Mouse (Mus musculus) MEL (cell line): ENCODE measurements around the gene Prex1. TPM values are rescaled to one million over a fixed set of nuclear protein-coding genes. Genes with fewer than 3 reads are reported as not detected.

Experiments used
- DNase-seq: peaks from one replicate; pipeline ENCODE4 v3.0.0; 2011; ENCODE audit warnings: low read depth, low spot score
- H3K27ac ChIP-seq: 2 replicates; pipeline ENCODE4 v1.5.1; 2012; ENCODE audit warnings: low read depth, mild to moderate bottlenecking, control low read depth, low read length, moderate library complexity; ENCODE audit not compliant: control insufficient read depth
- H3K27me3 ChIP-seq, 2 experiments: fragments of 150-350 bp in 1 of 2; sonication (generic) in 1 of 2; 2 replicates each; pipeline ENCODE4 v1.6.1; 2012; ENCODE audit warnings: low read length in 2 of 2, mild to moderate bottlenecking in 2 of 2, improper control_type of control experiment in 1 of 2, moderate library complexity in 1 of 2; ENCODE audit not compliant: insufficient read depth in 2 of 2, control insufficient read depth in 1 of 2
- H3K36me3 ChIP-seq, 2 experiments: 2 replicates each; pipeline ENCODE4 v1.6.1; 2012 to 2014; ENCODE audit warnings: low read length in 2 of 2, improper control_type of control experiment in 1 of 2, inconsistent platforms in 1 of 2, mild to moderate bottlenecking in 1 of 2; ENCODE audit not compliant: insufficient read depth in 2 of 2, control insufficient read depth in 1 of 2
- H3K4me1 ChIP-seq, 2 experiments: fragments of 150-350 bp in 1 of 2; sonication (generic) in 1 of 2; 2 replicates each; pipeline ENCODE4 v1.6.1; 2012; ENCODE audit warnings: low read length in 2 of 2, improper control_type of control experiment in 1 of 2, mild to moderate bottlenecking in 1 of 2; ENCODE audit not compliant: insufficient read depth in 2 of 2, control insufficient read depth in 1 of 2
- H3K4me3 ChIP-seq, 2 experiments: fragments of 150-350 bp in 1 of 2; sonication (generic) in 1 of 2; 2 replicates each; pipeline ENCODE4 v1.5.1; 2012; ENCODE audit warnings: low read depth in 2 of 2, low read length in 2 of 2, mild to moderate bottlenecking in 2 of 2, moderate library complexity in 2 of 2, control low read depth in 1 of 2, improper control_type of control experiment in 1 of 2; ENCODE audit not compliant: control insufficient read depth in 1 of 2, insufficient read depth in 1 of 2
- H3K79me2 ChIP-seq: 2 replicates; pipeline ENCODE4 v1.6.1; 2012; ENCODE audit warnings: mild to moderate bottlenecking, low read length, moderate library complexity; ENCODE audit not compliant: control insufficient read depth, poor library complexity, insufficient read depth
- H3K9ac ChIP-seq: 2 replicates; pipeline ENCODE4 v1.6.1; 2012; ENCODE audit warnings: low read depth, mild to moderate bottlenecking, control low read depth, low read length, moderate library complexity; ENCODE audit not compliant: control insufficient read depth, poor library complexity, severe bottlenecking
- H3K9me3 ChIP-seq: fragments of 150-350 bp; sonication (generic); replicated peaks from 2 replicates; pipeline ENCODE4 v1.6.1; 2012; ENCODE audit warnings: mild to moderate bottlenecking, low read length, improper control_type of control experiment, moderate library complexity; ENCODE audit not compliant: insufficient read depth
- CTCF ChIP-seq, 3 experiments: IDR thresholded peaks in 2 of 3; conservative IDR thresholded peaks in 1 of 3; 2 replicates each; pipeline ENCODE4 v1.5.1; 2011 to 2012; ENCODE audit warnings: low read length in 3 of 3, low read depth in 2 of 3, mild to moderate bottlenecking in 2 of 3, improper control_type of control experiment in 1 of 3, inconsistent platforms in 1 of 3, mixed read lengths in 1 of 3, moderate library complexity in 1 of 3; ENCODE audit not compliant: control insufficient read depth in 1 of 3, insufficient read depth in 1 of 3, poor library complexity in 1 of 3, severe bottlenecking in 1 of 3
- E2F4 ChIP-seq: IDR thresholded peaks from 2 replicates; pipeline ENCODE4 v1.6.1; 2011; ENCODE audit warnings: low read depth, low read length, improper control_type of control experiment, borderline replicate concordance
- GATA1 ChIP-seq: IDR thresholded peaks from 2 replicates; pipeline ENCODE4 v1.6.1; 2011; ENCODE audit warnings: low read depth, low read length, improper control_type of control experiment
- HCFC1 ChIP-seq: IDR thresholded peaks from 2 replicates; pipeline ENCODE4 v1.6.1; 2012; ENCODE audit warnings: low read depth, mild to moderate bottlenecking, inconsistent platforms, low read length, improper control_type of control experiment, moderate library complexity
- JUND ChIP-seq: IDR thresholded peaks from 2 replicates; pipeline ENCODE4 v1.6.1; 2011; ENCODE audit warnings: low read depth, mild to moderate bottlenecking, improper control_type of control experiment, low read length
- KAT2A ChIP-seq: conservative IDR thresholded peaks from 2 replicates; pipeline ENCODE4 v1.6.1; 2012; ENCODE audit warnings: low read depth, low read length, improper control_type of control experiment, inconsistent platforms
- MAFK ChIP-seq: IDR thresholded peaks from 2 replicates; pipeline ENCODE4 v1.6.1; 2011; ENCODE audit warnings: low read depth, mild to moderate bottlenecking, low read length, improper control_type of control experiment, borderline replicate concordance
- MAZ ChIP-seq: IDR thresholded peaks from 2 replicates; pipeline ENCODE4 v1.6.1; 2012; ENCODE audit warnings: low read depth, mild to moderate bottlenecking, inconsistent platforms, low read length, improper control_type of control experiment
- MEF2A ChIP-seq: IDR thresholded peaks from 2 replicates; pipeline ENCODE4 v1.6.1; 2014; ENCODE audit warnings: low read depth, mild to moderate bottlenecking, inconsistent platforms, low read length, improper control_type of control experiment; ENCODE audit not compliant: poor library complexity, insufficient replicate concordance, severe bottlenecking; ENCODE audit errors: extremely low read depth
- POLR2A ChIP-seq, 2 experiments: IDR thresholded peaks; 2 replicates each; pipeline ENCODE4 v1.6.1; 2011 to 2012; ENCODE audit warnings: low read length in 2 of 2, mild to moderate bottlenecking in 2 of 2, control low read depth in 1 of 2, improper control_type of control experiment in 1 of 2, low read depth in 1 of 2, moderate library complexity in 1 of 2; ENCODE audit not compliant: control insufficient read depth in 1 of 2, insufficient read depth in 1 of 2, poor library complexity in 1 of 2
- RAD21 ChIP-seq: IDR thresholded peaks from 2 replicates; pipeline ENCODE4 v1.6.1; 2011; ENCODE audit warnings: mild to moderate bottlenecking, low read depth, low read length, improper control_type of control experiment
- RCOR1 ChIP-seq: IDR thresholded peaks from 2 replicates; pipeline ENCODE4 v1.6.1; 2012; ENCODE audit warnings: low read depth, mild to moderate bottlenecking, inconsistent platforms, low read length, improper control_type of control experiment
- SIN3A ChIP-seq: IDR thresholded peaks from 2 replicates; pipeline ENCODE4 v1.6.1; 2012; ENCODE audit warnings: low read length, improper control_type of control experiment, inconsistent platforms
- SMC3 ChIP-seq: IDR thresholded peaks from 2 replicates; pipeline ENCODE4 v1.6.1; 2011; ENCODE audit warnings: low read depth, low read length, improper control_type of control experiment
- UBTF ChIP-seq: IDR thresholded peaks from 2 replicates; pipeline ENCODE4 v1.6.1; 2012; ENCODE audit warnings: low read depth, mild to moderate bottlenecking, inconsistent platforms, low read length, improper control_type of control experiment, moderate library complexity, borderline replicate concordance; ENCODE audit not compliant: insufficient read depth
- ZC3H11A ChIP-seq: IDR thresholded peaks from 2 replicates; pipeline ENCODE4 v1.6.1; 2012; ENCODE audit warnings: low read depth, mild to moderate bottlenecking, inconsistent platforms, low read length, improper control_type of control experiment
- ZKSCAN1 ChIP-seq: IDR thresholded peaks from 2 replicates; pipeline ENCODE4 v1.6.1; 2012; ENCODE audit warnings: low read depth, mild to moderate bottlenecking, inconsistent platforms, low read length, improper control_type of control experiment, moderate library complexity
- ZMIZ1 ChIP-seq: IDR thresholded peaks from 2 replicates; pipeline ENCODE4 v1.6.1; 2012; ENCODE audit warnings: low read depth, mild to moderate bottlenecking, inconsistent platforms, low read length, improper control_type of control experiment, moderate library complexity
- ZNF384 ChIP-seq: IDR thresholded peaks from 2 replicates; pipeline ENCODE4 v1.6.1; 2012; ENCODE audit warnings: low read depth, mild to moderate bottlenecking, inconsistent platforms, low read length, improper control_type of control experiment
- polyA plus RNA-seq, 2 experiments: library from polyadenylated mRNA; stranded (reverse) in 1 of 2; unstranded in 1 of 2; fragments of >175 nt in 1 of 2; fragments of >200 nt in 1 of 2; gene quantifications; 2 replicates each; pipeline versions ENCODE4 v1.2.1 to v1.2.4; 2012; ENCODE audit warnings: low replicate concordance in 2 of 2, low read depth in 1 of 2; ENCODE audit not compliant: insufficient read length in 2 of 2, insufficient read depth in 1 of 2, missing spikeins in 1 of 2
- total RNA-seq: library from RNA; depleted of rRNA; stranded (reverse); fragments of 300-350 nt; gene quantifications from 2 replicates; pipeline ENCODE4 v1.2.3, GENCODE M21; 2012

Gene Prex1
- total and polyA plus RNA-seq, 3 experiments, result 8.0 to 33.1 (median 15.8) TPM

DNA sequence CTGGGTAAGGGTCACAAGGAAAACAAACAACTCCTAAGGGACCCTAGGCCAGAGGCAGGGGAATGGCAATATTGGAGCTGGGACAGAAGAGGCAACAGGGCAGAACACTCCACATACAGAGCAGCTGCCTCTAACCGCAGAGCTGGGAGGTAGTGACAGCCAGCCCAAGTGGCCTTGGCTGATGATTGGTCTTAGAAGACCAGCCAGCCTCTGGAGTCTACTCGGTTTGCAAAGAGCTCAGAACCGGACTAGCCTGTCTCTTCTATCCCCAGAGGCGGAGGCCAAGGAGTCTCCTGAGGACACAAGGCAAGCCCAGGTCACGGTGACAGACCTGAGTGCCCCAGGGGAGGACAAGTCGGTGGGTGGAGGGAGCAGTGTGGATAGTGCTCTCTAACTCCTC, 115.9 kb downstream of the Prex1 start:
- no peaks in the 10 kb centered on the region for H3K4me1 ChIP-seq
- no peaks in the 10 kb centered on the region for H3K27me3 ChIP-seq
- no peak for DNase-seq
- H3K79me2 ChIP-seq, result no peaks in the 10 kb centered on the region
- H3K36me3 ChIP-seq, result no peaks in the 10 kb centered on the region
- H3K9me3 ChIP-seq, result no peaks in the 10 kb centered on the region
- no peak overlapping the region for H3K9ac ChIP-seq
- no peak overlapping the region for H3K4me3 ChIP-seq
- TF ChIP-seq JUND (no peak), E2F4 (no peak), MAFK (no peak), GATA1 (no peak), ZNF384 (no peak), KAT2A (no peak), ZKSCAN1 (no peak), ZMIZ1 (no peak), POLR2A (IDR thresholded peaks at IDR 0.05; ENCODE audit: control insufficient read depth in 1 of 2, insufficient read depth in 1 of 2, low read depth in 1 of 2, low read length in 2 of 2, poor library complexity in 1 of 2) (no peak)
- H3K27ac ChIP-seq, result no peak overlapping the region

DNA sequence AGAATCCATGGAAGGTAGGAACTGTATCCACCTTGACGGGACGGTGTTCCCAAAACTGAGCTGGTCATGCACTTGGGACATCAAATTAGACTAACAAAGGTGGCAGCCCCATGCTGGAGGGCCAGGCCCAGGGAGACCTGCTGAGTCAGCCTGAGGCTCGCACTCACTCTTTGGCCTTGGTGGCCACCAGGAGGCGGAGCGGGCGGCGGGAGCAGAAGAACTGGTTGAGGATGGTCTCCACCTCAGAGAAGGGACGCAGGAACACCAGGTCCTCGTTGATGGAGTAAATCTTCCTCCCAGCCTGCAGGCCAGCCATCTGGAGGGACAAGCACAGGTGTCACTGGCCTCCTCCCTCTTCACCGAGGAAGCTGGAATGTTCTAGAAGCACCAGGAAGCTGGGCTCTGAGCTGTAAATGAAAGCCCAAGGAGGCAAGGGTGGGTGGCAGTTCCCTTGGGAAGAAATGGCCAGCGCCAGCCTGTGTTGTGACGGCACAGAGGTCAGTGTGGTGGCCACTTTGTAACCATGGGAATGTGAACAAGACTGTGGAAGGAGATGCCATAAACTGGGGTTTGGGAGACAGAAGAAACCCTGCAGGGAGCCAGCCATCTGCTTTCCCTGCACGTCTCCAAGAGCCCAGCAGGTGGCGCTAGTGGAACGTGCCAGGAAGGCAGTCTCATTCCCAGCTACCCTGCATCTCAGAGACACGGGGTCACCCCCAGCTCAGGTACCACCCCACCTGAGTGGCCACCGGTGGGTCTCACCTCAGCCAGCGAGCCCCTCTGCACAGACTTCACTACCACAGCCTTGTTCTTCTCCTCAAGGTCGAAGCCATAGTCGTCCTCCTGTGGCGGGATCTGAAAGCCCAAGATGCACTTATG, 121.4 kb downstream of the Prex1 start:
- Histone ChIP-seq H3K36me3 (no peaks in the 10 kb centered on the region), H3K9ac (no peak overlapping the region), H3K4me1 (no peaks in the 10 kb centered on the region), H3K4me3 (no peak overlapping the region), H3K79me2 (no peaks in the 10 kb centered on the region), H3K9me3 (no peaks in the 10 kb centered on the region), H3K27ac (no peak overlapping the region), H3K27me3 (no peaks in the 10 kb centered on the region)
- TF ChIP-seq MEF2A (no peak), HCFC1 (no peak), ZC3H11A (peak; percentile 98), UBTF (no peak), GATA1 (no peak), CTCF (IDR thresholded peaks at IDR 0.05 in 2 of 3, conservative IDR thresholded peaks at IDR 0.05 in 1 of 3; ENCODE audit: control insufficient read depth in 1 of 3, insufficient read depth in 1 of 3, low read depth in 2 of 3, low read length in 3 of 3, poor library complexity in 1 of 3, severe bottlenecking in 1 of 3) (peak; percentile 97 to 99 (median 98)), SIN3A (no peak), MAZ (no peak), RAD21 (peak; percentile 99), ZNF384 (no peak), MAFK (no peak), ZKSCAN1 (no peak), RCOR1 (no peak), SMC3 (peak; percentile 99), JUND (no peak), POLR2A (IDR thresholded peaks at IDR 0.05; ENCODE audit: control insufficient read depth in 1 of 2, insufficient read depth in 1 of 2, low read depth in 1 of 2, low read length in 2 of 2, poor library complexity in 1 of 2) (no peak)
- DNase-seq, result peak; percentile 67
